Comparison of ENCODE assay signal across 8 mouse cellular contexts in genomic region chrX:159532427-159532810, GRCm38 (mm10). TPM values are rescaled to one million over a fixed set of nuclear protein-coding genes. Genes with fewer than 3 reads are reported as not detected.
A peak's percentile ranks its signal among the peaks of the same experiment; 100 is the strongest.
DNase-seq lines count a peak whose midpoint lies in the region; ATAC-seq and TF ChIP-seq lines count a peak whose summit lies in the region.

No protein-coding gene starts in this region.

- TF ChIP-seq EP300 in heart, postnatal 0 days (IDR thresholded peaks at IDR 0.05; ENCODE audit: low read depth): 0 out of 2 replicates have a peak, but pooled peaks have one; percentile 10

- H3K4me3 ChIP-seq in E14TG2a.4 (replicated peaks; ENCODE audit: low read length): peak overlapping the region; percentile 85
- peak overlapping the region; percentile 66 for H3K4me3 ChIP-seq in forebrain, embryonic 12.5 days (replicated peaks)
- peak overlapping the region; percentile 69 for H3K4me3 ChIP-seq in heart, postnatal 0 days (ENCODE audit: low read depth, low read length)
- peak overlapping the region; percentile 78 for H3K4me3 ChIP-seq in liver, embryonic 16.5 days (ENCODE audit: low read depth, low read length)
- peak overlapping the region; percentile 60 for H3K4me3 ChIP-seq in neural tube, embryonic 13.5 days
- H3K4me3 ChIP-seq in testis, adult 2 months (ENCODE audit: control insufficient read depth, low read depth, low read length): peak overlapping the region; percentile 94

- no peaks in the 10 kb centered on the region for H3K9me3 ChIP-seq in E14TG2a.4 (ENCODE audit: low read length)
- H3K9me3 ChIP-seq in forebrain, embryonic 12.5 days: no peaks in the 10 kb centered on the region
- H3K9me3 ChIP-seq in heart, postnatal 0 days (replicated peaks; ENCODE audit: control insufficient read depth, low read length): no peaks in the 10 kb centered on the region
- H3K9me3 ChIP-seq in liver, embryonic 16.5 days (replicated peaks; ENCODE audit: control insufficient read depth, low read length): no peaks in the 10 kb centered on the region
- H3K9me3 ChIP-seq in neural tube, embryonic 13.5 days: no peaks in the 10 kb centered on the region

- TF ChIP-seq POLR2A in testis, adult 2 months (IDR thresholded peaks at IDR 0.05; ENCODE audit: control insufficient read depth, low read depth, low read length): peak; percentile 62

- TF ChIP-seq CTCF in E14TG2a.4 (conservative IDR thresholded peaks at IDR 0.05; ENCODE audit: low read length): peak; percentile 60
- peak; percentile 84 for TF ChIP-seq CTCF in heart, postnatal 0 days (IDR thresholded peaks at IDR 0.05; ENCODE audit: low read depth)
- TF ChIP-seq CTCF in testis, adult 2 months (IDR thresholded peaks at IDR 0.05; ENCODE audit: control insufficient read depth, insufficient read depth, insufficient replicate concordance, low read depth, low read length): peak; percentile 76

- peaks cover 49% of the 10 kb centered on the region for H3K4me1 ChIP-seq in E14TG2a.4 (replicated peaks; ENCODE audit: low read depth, low read length)
- no peaks in the 10 kb centered on the region for H3K4me1 ChIP-seq in forebrain, embryonic 12.5 days
- no peaks in the 10 kb centered on the region for H3K4me1 ChIP-seq in heart, postnatal 0 days (ENCODE audit: control insufficient read depth, insufficient read depth)
- H3K4me1 ChIP-seq in liver, embryonic 16.5 days (ENCODE audit: control insufficient read depth, low read depth, low read length): peaks cover 2% of the 10 kb centered on the region; the same call in 1 of the 2 replicates
- peaks cover 5% of the 10 kb centered on the region for H3K4me1 ChIP-seq in neural tube, embryonic 13.5 days (replicated peaks)
- no peaks in the 10 kb centered on the region for H3K4me1 ChIP-seq in testis, adult 2 months (ENCODE audit: control insufficient read depth, insufficient read depth, low read length)

- peak overlapping the region; percentile 86 for H3K27ac ChIP-seq in forebrain, embryonic 12.5 days
- peak overlapping the region; percentile 82 for H3K27ac ChIP-seq in heart, postnatal 0 days (ENCODE audit: low read depth)
- peak overlapping the region; percentile 87 for H3K27ac ChIP-seq in liver, embryonic 16.5 days (ENCODE audit: low read length)
- H3K27ac ChIP-seq in neural tube, embryonic 13.5 days (replicated peaks): peak overlapping the region; percentile 84
- peak overlapping the region; percentile 92 for H3K27ac ChIP-seq in testis, adult 2 months (ENCODE audit: control insufficient read depth, insufficient read depth, low read depth, low read length)

- peak; percentile 99 for ATAC-seq in forebrain, embryonic 12.5 days (ENCODE audit: low FRiP score)
- ATAC-seq in heart, postnatal 0 days (ENCODE audit: insufficient read depth, low read depth): peak; percentile 99
- peak; percentile 98 for ATAC-seq in liver, embryonic 16.5 days (ENCODE audit: low read depth)
- ATAC-seq in neural tube, embryonic 13.5 days (ENCODE audit: low read depth): peak; percentile 99

- peak; percentile 93 for DNase-seq in c-Kit-positive CD71-positive TER-119-positive erythroid progenitor cells, embryonic 14.5 days (ENCODE audit: low spot score)
- DNase-seq in heart, postnatal 0 days (ENCODE audit: low spot score): peak; percentile 89
- peak; percentile 97 to 98 for DNase-seq in kidney, postnatal 4 days

- WGBS in forebrain, embryonic 12.5 days: 13% methylated on average over 37 of the region's 38 CpGs
- WGBS in heart, postnatal 0 days: 14% methylated on average over 36 of the region's 38 CpGs
- WGBS in liver, embryonic 16.5 days (ENCODE audit: insufficient replicate concordance): 16% methylated on average over 35 of the region's 38 CpGs
- WGBS in neural tube, embryonic 13.5 days: 19% methylated on average over 29 of the region's 38 CpGs

- peak overlapping the region; percentile 50 for H3K4me2 ChIP-seq in forebrain, embryonic 12.5 days
- H3K4me2 ChIP-seq in heart, postnatal 0 days (ENCODE audit: low read depth, low read length): peak overlapping the region; percentile 78
- peak overlapping the region; percentile 73 for H3K4me2 ChIP-seq in liver, embryonic 16.5 days (ENCODE audit: low read depth, low read length)
- H3K4me2 ChIP-seq in neural tube, embryonic 13.5 days: peak overlapping the region; percentile 57

- H3K27me3 ChIP-seq in E14TG2a.4 (ENCODE audit: insufficient read depth, low read length): no peaks in the 10 kb centered on the region
- peaks cover 13% of the 10 kb centered on the region for H3K27me3 ChIP-seq in forebrain, embryonic 12.5 days
- no peaks in the 10 kb centered on the region for H3K27me3 ChIP-seq in heart, postnatal 0 days (ENCODE audit: control insufficient read depth, insufficient read depth, low read length)
- H3K27me3 ChIP-seq in liver, embryonic 16.5 days (ENCODE audit: control insufficient read depth, insufficient read depth, low read depth, low read length): no peaks in the 10 kb centered on the region
- H3K27me3 ChIP-seq in neural tube, embryonic 13.5 days: peaks cover 3% of the 10 kb centered on the region
- H3K27me3 ChIP-seq in testis, adult 2 months (ENCODE audit: control insufficient read depth, insufficient read depth, low read length): no peaks in the 10 kb centered on the region

- H3K36me3 ChIP-seq in E14TG2a.4 (ENCODE audit: insufficient read depth, low read length): peaks cover 24% of the 10 kb centered on the region
- no peaks in the 10 kb centered on the region for H3K36me3 ChIP-seq in forebrain, embryonic 12.5 days (replicated peaks)
- no peaks in the 10 kb centered on the region for H3K36me3 ChIP-seq in heart, postnatal 0 days (replicated peaks; ENCODE audit: control insufficient read depth, insufficient read depth, low read length)
- H3K36me3 ChIP-seq in liver, embryonic 16.5 days (ENCODE audit: control insufficient read depth, insufficient read depth): no peaks in the 10 kb centered on the region
- no peaks in the 10 kb centered on the region for H3K36me3 ChIP-seq in neural tube, embryonic 13.5 days
- no peaks in the 10 kb centered on the region for H3K36me3 ChIP-seq in testis, adult 2 months (ENCODE audit: control insufficient read depth, insufficient read depth, low read length)

- H3K9ac ChIP-seq in forebrain, embryonic 12.5 days: peak overlapping the region; percentile 76
- peak overlapping the region; percentile 66 for H3K9ac ChIP-seq in heart, postnatal 0 days (replicated peaks; ENCODE audit: low read depth, low read length)
- H3K9ac ChIP-seq in liver, embryonic 16.5 days (ENCODE audit: low read depth, low read length): peak overlapping the region; percentile 79
- H3K9ac ChIP-seq in neural tube, embryonic 13.5 days: peak overlapping the region; percentile 75

RNA-seq across cellular contexts. Expression of gene Bclaf3, which starts 5.9 kb away (rescaled TPM):
- polyA plus RNA-seq in forebrain, embryonic 12.5 days (2016; fragmentation: Nextera tagmentation; extraction: Ambion mirVana): 32.6 and 35.3 TPM in 2 replicates
- total RNA-seq in heart, postnatal 0 days (2014; rRNA removed; ENCODE audit: low replicate concordance): 1.1 and 2.3 TPM in 2 replicates
- 5.7 and 6.1 TPM in 2 replicates for polyA plus RNA-seq in heart, postnatal 0 days (2015; fragmentation: Nextera tagmentation; extraction: Ambion mirVana)
- 6.5 and 7.2 TPM in 2 replicates for polyA plus RNA-seq in liver, embryonic 16.5 days (2015; fragmentation: Nextera tagmentation; extraction: Ambion mirVana)
- 27.4 and 28.3 TPM in 2 replicates for polyA plus RNA-seq in neural tube, embryonic 13.5 days (2015; fragmentation: Nextera tagmentation; extraction: Ambion mirVana)
- polyA plus RNA-seq in testis, adult 2 months (2012; rRNA removed): 1.2 and 1.8 TPM in 2 replicates

Comparison
In these comparisons a context has a peak if more than half of its experiments do, and no peak if none do; other contexts are left out.
1. Peak in every context shown above with its lines: DNase-seq, ATAC-seq, H3K4me3 ChIP-seq and H3K27ac ChIP-seq.